Mouse (Mus musculus) neural tube, embryonic 14.5 days (tissue): ENCODE measurements at regions not wholly inside any gene's neighbourhood (a gene's known extent, or its start where the extent isn't known, plus 50 kb on each side); places are given as distances from the start of the nearest gene placed in this dataset.

Experiments
- ATAC-seq: fragments of 200-750 bp; cut with Nextera tagmentation; 2 replicates; pipeline ENCODE4 v1.8.0; 2017; ENCODE audit warnings: low read depth, mild to moderate bottlenecking, moderate TSS enrichment, moderate library complexity
- H3K27ac ChIP-seq: fragments of 300-500 bp; sonication (generic); 2 replicates; pipeline ENCODE4 v1.5.1; 2014; ENCODE audit warnings: low read depth, mild to moderate bottlenecking, control low read depth, low read length, moderate library complexity, mixed read lengths
- H3K27me3 ChIP-seq: fragments of 300-500 bp; sonication (generic); 2 replicates; pipeline ENCODE4 v1.6.1; 2014; ENCODE audit warnings: low read length; ENCODE audit not compliant: control insufficient read depth, insufficient read depth
- H3K36me3 ChIP-seq: fragments of 300-500 bp; sonication (generic); 2 replicates; pipeline ENCODE4 v1.6.1; 2014; ENCODE audit warnings: low read length, mixed read lengths; ENCODE audit not compliant: control insufficient read depth, insufficient read depth
- H3K4me1 ChIP-seq: fragments of 300-500 bp; sonication (generic); 2 replicates; pipeline ENCODE4 v1.6.1; 2014; ENCODE audit warnings: low read length; ENCODE audit not compliant: control insufficient read depth, insufficient read depth
- H3K4me2 ChIP-seq: fragments of 300-500 bp; sonication (generic); 2 replicates; pipeline ENCODE4 v1.6.1; 2014; ENCODE audit warnings: mild to moderate bottlenecking, low read depth, low read length, control low read depth
- H3K4me3 ChIP-seq: fragments of 300-500 bp; sonication (generic); 2 replicates; pipeline ENCODE4 v1.5.1; 2014; ENCODE audit warnings: low read depth, low read length, control low read depth, mixed read lengths
- H3K9ac ChIP-seq: fragments of 300-500 bp; sonication (generic); replicated peaks from 2 replicates; pipeline ENCODE4 v1.6.1; 2014; ENCODE audit warnings: low read depth, mild to moderate bottlenecking, control low read depth, low read length, mixed read lengths
- H3K9me3 ChIP-seq: fragments of 300-500 bp; sonication (generic); 2 replicates; pipeline ENCODE4 v1.6.1; 2016; ENCODE audit warnings: low read length; ENCODE audit not compliant: control insufficient read depth
- WGBS: fragments of 180-500 bp; shearing (Covaris S2); extraction: QIAGEN DNeasy Blood & Tissue Kit; methylation state at CpG from one replicate; pipeline ENCODE4 v1.1.7; 2014; 5-methylcytosine and 5-hydroxymethylcytosine counted together

DNA sequence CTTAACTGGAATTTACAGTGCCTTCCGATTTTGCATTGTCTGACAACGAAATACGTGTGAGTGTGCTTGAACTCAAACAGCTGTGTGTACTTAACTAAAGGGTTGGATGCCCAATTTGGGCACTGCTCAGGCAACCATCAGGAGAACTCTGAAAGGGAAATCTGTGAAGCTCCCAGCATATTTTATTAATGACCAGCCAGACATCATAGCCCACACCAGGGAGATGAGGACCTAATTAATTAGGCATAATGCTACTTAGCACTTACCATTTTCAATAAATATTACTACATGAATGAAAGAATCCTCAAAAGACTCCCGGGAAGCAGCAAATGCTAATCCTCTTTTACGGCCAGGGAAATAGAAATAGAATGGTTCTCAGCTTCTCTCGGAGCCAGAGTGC lies 82.2 kb upstream of the Sox5 start:
- no peak overlapping the region for H3K27ac ChIP-seq
- no peak overlapping the region for H3K9ac ChIP-seq
- no peaks in the 10 kb centered on the region for H3K27me3 ChIP-seq
- H3K36me3 ChIP-seq = no peaks in the 10 kb centered on the region
- no peak for ATAC-seq
- H3K9me3 ChIP-seq = no peaks in the 10 kb centered on the region
- 53% methylated on average over 6 of the region's 6 CpGs for WGBS
- H3K4me1 ChIP-seq = no peaks in the 10 kb centered on the region
- no peak overlapping the region for H3K4me2 ChIP-seq
- H3K4me3 ChIP-seq = no peak overlapping the region

DNA sequence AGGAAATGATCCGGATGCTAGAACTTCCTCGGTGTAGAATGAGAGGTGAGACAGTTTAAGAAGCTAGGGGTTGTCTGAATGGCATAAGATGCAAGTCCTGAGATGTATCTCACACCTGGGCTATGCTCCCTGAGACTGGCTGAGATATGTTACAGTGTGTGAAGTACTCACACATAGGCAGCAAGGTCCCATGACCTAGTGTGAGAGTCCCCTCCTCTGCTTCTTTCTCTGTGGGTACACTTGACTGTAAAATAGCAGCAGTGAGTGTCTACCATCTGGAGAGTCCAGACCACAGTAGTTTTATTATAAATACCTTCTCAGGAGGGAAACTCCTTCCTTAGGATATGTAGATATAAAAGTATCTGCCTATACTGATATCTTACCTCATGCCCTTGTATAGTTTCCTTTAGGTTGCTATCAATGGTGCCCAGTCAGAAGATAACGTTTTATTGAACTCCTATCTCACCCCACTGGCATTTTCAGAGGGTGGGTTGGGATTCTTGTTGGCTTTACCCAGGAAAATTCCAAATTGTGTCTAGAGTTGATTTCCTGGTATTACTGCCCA lies 81.7 kb upstream of the Sox5 start:
- Histone ChIP-seq H3K4me3 (no peak overlapping the region), H3K9me3 (no peaks in the 10 kb centered on the region), H3K9ac (no peak overlapping the region), H3K4me2 (no peak overlapping the region), H3K4me1 (no peaks in the 10 kb centered on the region), H3K36me3 (no peaks in the 10 kb centered on the region), H3K27me3 (no peaks in the 10 kb centered on the region), H3K27ac (no peak overlapping the region)
- WGBS = 93% methylated on average over 3 of the region's 3 CpGs
- ATAC-seq = no peak

DNA sequence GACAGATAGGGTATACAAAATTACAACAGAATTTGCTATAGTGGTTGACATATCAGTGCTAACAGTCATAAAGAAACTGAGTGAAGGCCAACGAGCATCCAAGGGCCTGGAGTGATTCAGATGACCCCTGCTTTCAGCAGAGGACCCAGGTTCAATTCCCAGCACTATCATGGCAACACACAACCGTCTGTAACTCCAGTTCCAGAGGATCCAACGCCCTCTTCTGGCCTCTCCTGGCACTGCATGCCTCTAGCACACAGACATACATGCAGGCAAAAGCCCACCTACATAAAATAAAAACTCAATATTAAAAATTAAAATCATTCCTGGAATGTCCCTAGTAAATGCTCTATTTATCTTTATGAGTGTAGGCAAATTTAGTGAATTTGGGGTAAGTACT lies 59.7 kb upstream of the Sox5 start:
- no peak overlapping the region for H3K9ac ChIP-seq
- 65% methylated on average over 3 of the region's 3 CpGs for WGBS
- no peak overlapping the region for H3K27ac ChIP-seq
- H3K4me1 ChIP-seq = no peaks in the 10 kb centered on the region
- no peaks in the 10 kb centered on the region for H3K36me3 ChIP-seq
- no peak overlapping the region for H3K4me3 ChIP-seq
- ATAC-seq = no peak
- no peaks in the 10 kb centered on the region for H3K27me3 ChIP-seq
- no peaks in the 10 kb centered on the region for H3K9me3 ChIP-seq
- no peak overlapping the region for H3K4me2 ChIP-seq

DNA sequence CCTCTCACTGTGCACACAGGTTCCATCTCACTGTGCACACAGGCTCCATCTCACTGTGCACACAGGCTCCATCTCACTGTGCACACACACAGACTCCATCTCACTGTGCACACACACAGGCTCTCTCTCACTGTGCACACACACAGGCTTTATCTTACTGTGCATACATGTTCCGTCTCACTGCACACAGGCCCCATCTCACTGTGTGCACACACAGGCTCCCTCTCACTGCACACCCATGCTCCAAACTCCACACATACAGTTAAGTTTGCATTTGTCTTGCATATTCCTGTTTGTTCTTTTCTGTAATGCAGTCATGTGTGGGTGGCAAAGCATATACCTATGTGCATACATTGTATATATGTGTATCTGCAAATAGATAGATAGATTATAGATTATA lies 57.6 kb upstream of the Sox5 start:
- no peak for ATAC-seq
- H3K36me3 ChIP-seq = no peaks in the 10 kb centered on the region
- H3K9ac ChIP-seq = no peak overlapping the region
- no peak overlapping the region for H3K4me2 ChIP-seq
- H3K9me3 ChIP-seq = no peaks in the 10 kb centered on the region
- H3K4me1 ChIP-seq = no peaks in the 10 kb centered on the region; the same call in 1 of the 2 replicates
- H3K27ac ChIP-seq = no peak overlapping the region
- H3K4me3 ChIP-seq = no peak overlapping the region
- WGBS = 100% methylated on average over 1 of the region's 1 CpGs
- H3K27me3 ChIP-seq = no peaks in the 10 kb centered on the region

DNA sequence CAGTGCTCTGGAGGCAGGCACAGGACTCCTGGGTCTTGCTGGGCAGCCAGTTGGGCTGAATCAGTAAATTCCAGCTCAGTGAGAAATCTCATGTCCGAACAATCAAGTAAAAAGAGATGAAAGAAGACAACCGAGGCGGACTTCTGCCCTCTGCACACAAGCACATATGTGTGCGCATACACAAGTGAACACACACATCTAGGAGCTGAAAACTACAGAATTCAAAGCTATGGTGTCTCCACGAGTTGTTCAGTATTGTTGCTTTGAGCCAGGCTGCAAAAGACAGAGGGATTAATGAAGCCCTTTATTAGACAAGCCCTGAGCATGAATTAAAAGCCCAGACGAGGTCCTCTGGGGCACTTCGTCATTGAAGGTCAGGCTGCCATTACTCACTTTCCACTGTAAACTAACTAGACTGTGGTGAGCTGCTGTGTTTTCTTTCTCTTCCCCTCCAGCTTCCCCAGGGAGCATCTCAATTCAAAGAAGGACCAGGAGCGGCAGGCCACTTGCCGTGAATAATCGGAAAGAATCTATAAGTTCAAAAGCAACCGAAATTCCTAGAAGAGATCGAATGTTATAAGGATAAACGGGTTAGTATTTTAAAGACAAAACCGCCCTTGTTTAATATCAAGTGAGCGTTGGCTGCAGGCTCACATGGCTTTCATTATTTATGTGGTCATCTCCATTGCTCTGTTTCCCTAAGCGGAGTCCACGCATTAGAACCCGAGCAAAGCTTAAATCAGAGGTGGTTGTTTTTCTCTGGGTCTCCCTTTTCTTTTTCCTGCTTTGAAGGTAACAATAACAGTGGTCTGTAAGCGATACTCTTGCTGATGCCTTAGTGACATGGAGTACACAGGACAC lies 52.8 kb upstream of the Sox5 start:
- Histone ChIP-seq H3K27me3 (no peaks in the 10 kb centered on the region), H3K27ac (no peak overlapping the region), H3K36me3 (no peaks in the 10 kb centered on the region), H3K9me3 (no peaks in the 10 kb centered on the region), H3K4me2 (peak overlapping the region; percentile 29; the same call in 1 of the 2 replicates), H3K9ac (no peak overlapping the region), H3K4me1 (no peaks in the 10 kb centered on the region; the same call in 1 of the 2 replicates), H3K4me3 (no peak overlapping the region)
- no peak for ATAC-seq
- 18% methylated on average over 19 of the region's 19 CpGs for WGBS
